Mouse (Mus musculus) intestine, embryonic 14.5 days (tissue): ENCODE results near the gene Cers6. TPM values are rescaled to one million over a fixed set of nuclear protein-coding genes. Genes with fewer than 3 reads are reported as not detected.
A peak's percentile ranks its signal among the peaks of the same experiment; 100 is the strongest.

ENCODE experiments used
- ATAC-seq: fragments of 200-750 bp; cut with Nextera tagmentation; replicated peaks from 2 replicates; pipeline ENCODE4 v1.8.0; 2017; ENCODE audit warnings: low read depth, moderate number of reproducible peaks, moderate TSS enrichment, moderate library complexity; ENCODE audit not compliant: low FRiP score, low TSS enrichment
- DNase-seq: peaks from one replicate; pipeline ENCODE4 v3.0.0-alpha.2; 2018; ENCODE audit warnings: low spot score
- H3K27ac ChIP-seq: fragments of 300-500 bp; sonication (generic); 2 replicates; pipeline ENCODE4 v1.5.1; 2014; ENCODE audit warnings: low read depth, mild to moderate bottlenecking, control low read depth
- H3K27me3 ChIP-seq: fragments of 300-500 bp; sonication (generic); replicated peaks from 2 replicates; pipeline ENCODE4 v1.6.1; 2014; ENCODE audit warnings: low read length, control low read depth; ENCODE audit not compliant: control insufficient read depth, insufficient read depth
- H3K36me3 ChIP-seq: fragments of 300-500 bp; sonication (generic); 2 replicates; pipeline ENCODE4 v1.6.1; 2014; ENCODE audit warnings: low read length, control low read depth; ENCODE audit not compliant: control insufficient read depth, insufficient read depth
- H3K4me1 ChIP-seq: fragments of 300-500 bp; sonication (generic); replicated peaks from 2 replicates; pipeline ENCODE4 v1.6.1; 2014; ENCODE audit warnings: low read length, control low read depth, mixed read lengths; ENCODE audit not compliant: control insufficient read depth, insufficient read depth
- H3K4me2 ChIP-seq: fragments of 300-500 bp; sonication (generic); 2 replicates; pipeline ENCODE4 v1.6.1; 2014; ENCODE audit warnings: low read length
- H3K4me3 ChIP-seq: fragments of 300-500 bp; sonication (generic); 2 replicates; pipeline ENCODE4 v1.5.1; 2014; ENCODE audit warnings: low read depth, low read length, control low read depth, mixed read lengths
- H3K9ac ChIP-seq: fragments of 300-500 bp; sonication (generic); 2 replicates; pipeline ENCODE4 v1.6.1; 2014; ENCODE audit warnings: mild to moderate bottlenecking, low read length
- H3K9me3 ChIP-seq: fragments of 300-500 bp; sonication (generic); 2 replicates; pipeline ENCODE4 v1.6.1; 2016; ENCODE audit warnings: low read length, control low read depth; ENCODE audit not compliant: control insufficient read depth
- WGBS: fragments of 180-500 bp; shearing (Covaris S2); extraction: QIAGEN DNeasy Blood & Tissue Kit; methylation state at CpG from one replicate; pipeline ENCODE4 v1.1.7; 2014; 5-methylcytosine and 5-hydroxymethylcytosine counted together
- polyA plus RNA-seq: library from polyadenylated mRNA; unstranded; fragments of >200 nt; fragmentation: Nextera tagmentation; extraction: Ambion mirVana; gene quantifications from 2 replicates; pipeline ENCODE4 v1.2.1, GENCODE M21; 2014

Gene Cers6
- polyA plus RNA-seq, 1 experiment from 2014 or later, result 49.0 TPM

GRCm38 (mm10) chr2:69050189-69050588, 188.9 kb downstream of the Cers6 start:
- Histone ChIP-seq H3K36me3 (no peaks in the 10 kb centered on the region), H3K9me3 (no peaks in the 10 kb centered on the region), H3K9ac (no peak overlapping the region), H3K4me3 (no peak overlapping the region), H3K27ac (no peak overlapping the region), H3K27me3 (no peaks in the 10 kb centered on the region), H3K4me2 (no peak overlapping the region), H3K4me1 (peaks cover 16% of the 10 kb centered on the region)
- DNase-seq (no peak), ATAC-seq (no peak)
- 74% methylated on average over 4 of the region's 4 CpGs for WGBS

GRCm38 (mm10) chr2:69051596-69051995, 190.4 kb downstream of the Cers6 start:
- Histone ChIP-seq H3K4me1 (peaks cover 17% of the 10 kb centered on the region), H3K27ac (no peak overlapping the region), H3K4me2 (no peak overlapping the region), H3K4me3 (no peak overlapping the region), H3K9ac (no peak overlapping the region), H3K9me3 (no peaks in the 10 kb centered on the region), H3K36me3 (no peaks in the 10 kb centered on the region), H3K27me3 (no peaks in the 10 kb centered on the region)
- ATAC-seq, result no peak
- 50% methylated on average over 1 of the region's 1 CpGs for WGBS
- DNase-seq, result no peak

- 47% methylated on average over 4 of the region's 4 CpGs for WGBS
- no peak overlapping the region for H3K4me3 ChIP-seq
- no peaks in the 10 kb centered on the region for H3K9me3 ChIP-seq
- ATAC-seq, result no peak
- H3K27me3 ChIP-seq, result no peaks in the 10 kb centered on the region
- no peak overlapping the region for H3K9ac ChIP-seq
- no peak overlapping the region for H3K4me2 ChIP-seq
- peak overlapping the region; percentile 33 for H3K27ac ChIP-seq
- H3K36me3 ChIP-seq, result no peaks in the 10 kb centered on the region
- H3K4me1 ChIP-seq, result peaks cover 17% of the 10 kb centered on the region
- no peak for DNase-seq
These were observed 192.1 kb downstream of the Cers6 start for GRCm38 (mm10) chr2:69053210-69053858.

- DNase-seq (peak; percentile 79), ATAC-seq (peak; percentile 89)
- Histone ChIP-seq H3K9ac (no peak overlapping the region), H3K9me3 (no peaks in the 10 kb centered on the region), H3K36me3 (no peaks in the 10 kb centered on the region), H3K4me3 (no peak overlapping the region), H3K4me1 (peaks cover 17% of the 10 kb centered on the region), H3K27me3 (no peaks in the 10 kb centered on the region), H3K4me2 (no peak overlapping the region), H3K27ac (peak overlapping the region; percentile 33; the same call in 1 of the 2 replicates)
- 35% methylated on average over 4 of the region's 4 CpGs for WGBS
These were observed 193.0 kb downstream of the Cers6 start for GRCm38 (mm10) chr2:69054279-69054678.

GRCm38 (mm10) chr2:69055174-69055573, 193.9 kb downstream of the Cers6 start:
- Histone ChIP-seq H3K9me3 (no peaks in the 10 kb centered on the region), H3K4me1 (peaks cover 17% of the 10 kb centered on the region), H3K36me3 (no peaks in the 10 kb centered on the region), H3K9ac (no peak overlapping the region), H3K27ac (no peak overlapping the region), H3K4me2 (no peak overlapping the region), H3K4me3 (no peak overlapping the region), H3K27me3 (no peaks in the 10 kb centered on the region)
- DNase-seq (no peak), ATAC-seq (no peak)
- 94% methylated on average over 6 of the region's 6 CpGs for WGBS

GRCm38 (mm10) chr2:69061313-69061712, 200.1 kb downstream of the Cers6 start:
- Histone ChIP-seq H3K27ac (no peak overlapping the region), H3K36me3 (no peaks in the 10 kb centered on the region), H3K27me3 (no peaks in the 10 kb centered on the region), H3K9ac (no peak overlapping the region), H3K4me2 (no peak overlapping the region), H3K4me1 (no peaks in the 10 kb centered on the region), H3K4me3 (no peak overlapping the region), H3K9me3 (0 out of 2 replicates have a peak, but pooled peaks cover 5% of the 10 kb centered on the region)
- no peak for ATAC-seq
- no peak for DNase-seq

GRCm38 (mm10) chr2:69061910-69062689, 200.9 kb downstream of the Cers6 start:
- H3K27ac ChIP-seq, result no peak overlapping the region
- ATAC-seq, result no peak
- H3K36me3 ChIP-seq, result no peaks in the 10 kb centered on the region
- H3K9ac ChIP-seq, result no peak overlapping the region
- H3K4me2 ChIP-seq, result no peak overlapping the region
- H3K4me1 ChIP-seq, result no peaks in the 10 kb centered on the region
- 87% methylated on average over 5 of the region's 5 CpGs for WGBS
- no peak overlapping the region for H3K4me3 ChIP-seq
- no peaks in the 10 kb centered on the region for H3K27me3 ChIP-seq
- no peak for DNase-seq
- 0 out of 2 replicates have a peak, but pooled peaks cover 7% of the 10 kb centered on the region for H3K9me3 ChIP-seq

- H3K9ac ChIP-seq, result no peak overlapping the region
- DNase-seq, result no peak
- H3K36me3 ChIP-seq, result no peaks in the 10 kb centered on the region
- H3K9me3 ChIP-seq, result 0 out of 2 replicates have a peak, but pooled peaks cover 7% of the 10 kb centered on the region
- no peak overlapping the region for H3K27ac ChIP-seq
- H3K4me3 ChIP-seq, result no peak overlapping the region
- ATAC-seq, result no peak
- no peak overlapping the region for H3K4me2 ChIP-seq
- no peaks in the 10 kb centered on the region for H3K27me3 ChIP-seq
- no peaks in the 10 kb centered on the region for H3K4me1 ChIP-seq
- WGBS, result 88% methylated on average over 6 of the region's 6 CpGs
These were observed 203.5 kb downstream of the Cers6 start for GRCm38 (mm10) chr2:69064759-69065158.
